8 mouse cellular contexts compared by ENCODE assay signal in the genomic region with DNA sequence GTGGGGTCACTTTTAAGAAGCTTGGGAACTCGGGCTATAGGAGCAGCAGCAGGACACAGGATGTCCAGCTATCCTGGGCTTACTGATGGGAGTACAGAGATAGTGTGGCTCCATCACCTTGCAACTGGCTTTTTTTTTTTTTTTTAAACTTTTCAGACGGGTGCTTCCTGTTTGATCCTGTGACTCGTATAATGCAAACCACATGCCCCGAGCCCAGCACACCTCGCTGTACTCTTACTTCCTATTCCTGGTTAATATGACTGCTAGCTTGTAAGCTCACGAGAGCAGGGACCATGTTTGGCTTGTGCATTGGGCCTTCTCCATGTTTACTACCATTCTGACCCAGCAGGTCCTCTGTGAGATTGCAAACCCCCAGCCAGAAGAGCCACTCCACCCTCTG. TPM values are rescaled to one million over a fixed set of nuclear protein-coding genes. Genes with fewer than 3 reads are reported as not detected.
DNase-seq lines count a peak whose midpoint lies in the region; ATAC-seq and TF ChIP-seq lines count a peak whose summit lies in the region.

No protein-coding gene starts in this region.

- no peak overlapping the region for H3K9ac ChIP-seq in hindbrain, embryonic 14.5 days
- no peak overlapping the region for H3K9ac ChIP-seq in hindbrain, embryonic 12.5 days
- H3K9ac ChIP-seq in limb, embryonic 14.5 days (ENCODE audit: low read depth, low read length, severe bottlenecking) = no peak overlapping the region

- H3K27me3 ChIP-seq in hindbrain, embryonic 14.5 days (ENCODE audit: control insufficient read depth, insufficient read depth, low read length) = no peaks in the 10 kb centered on the region
- no peaks in the 10 kb centered on the region for H3K27me3 ChIP-seq in hindbrain, embryonic 12.5 days
- no peaks in the 10 kb centered on the region for H3K27me3 ChIP-seq in limb, embryonic 14.5 days (ENCODE audit: control insufficient read depth, insufficient read depth, low read length)

- no peaks in the 10 kb centered on the region for H3K4me1 ChIP-seq in hindbrain, embryonic 14.5 days (replicated peaks; ENCODE audit: control insufficient read depth, insufficient read depth, low read length)
- H3K4me1 ChIP-seq in hindbrain, embryonic 12.5 days = 0 out of 2 replicates have a peak, but pooled peaks cover 6% of the 10 kb centered on the region
- peaks cover 26% of the 10 kb centered on the region for H3K4me1 ChIP-seq in limb, embryonic 14.5 days (ENCODE audit: control insufficient read depth, insufficient read depth, low read length)

- H3K36me3 ChIP-seq in hindbrain, embryonic 14.5 days (replicated peaks; ENCODE audit: control insufficient read depth, insufficient read depth) = peaks cover 58% of the 10 kb centered on the region
- peaks cover 49% of the 10 kb centered on the region for H3K36me3 ChIP-seq in hindbrain, embryonic 12.5 days
- peaks cover 33% of the 10 kb centered on the region for H3K36me3 ChIP-seq in limb, embryonic 14.5 days (ENCODE audit: control insufficient read depth, insufficient read depth, low read length)

- 80% methylated on average over 6 of the region's 6 CpGs for WGBS in hindbrain, embryonic 14.5 days
- WGBS in hindbrain, embryonic 12.5 days = 67% methylated on average over 6 of the region's 6 CpGs
- 29% methylated on average over 6 of the region's 6 CpGs for WGBS in limb, embryonic 14.5 days

- H3K4me3 ChIP-seq in hindbrain, embryonic 14.5 days (replicated peaks; ENCODE audit: low read length) = no peak overlapping the region
- H3K4me3 ChIP-seq in hindbrain, embryonic 12.5 days = no peak overlapping the region
- H3K4me3 ChIP-seq in limb, embryonic 14.5 days (replicated peaks; ENCODE audit: low read length) = no peak overlapping the region

- no peaks in the 10 kb centered on the region for H3K9me3 ChIP-seq in hindbrain, embryonic 14.5 days (ENCODE audit: control insufficient read depth, low read length)
- no peaks in the 10 kb centered on the region for H3K9me3 ChIP-seq in hindbrain, embryonic 12.5 days (replicated peaks)
- no peaks in the 10 kb centered on the region for H3K9me3 ChIP-seq in limb, embryonic 14.5 days (ENCODE audit: control insufficient read depth, low read length)

- no peak for ATAC-seq in hindbrain, embryonic 14.5 days (ENCODE audit: low FRiP score)
- ATAC-seq in hindbrain, embryonic 12.5 days (ENCODE audit: low FRiP score) = no peak
- peak; percentile 83 for ATAC-seq in common myeloid progenitor, adult 5-6 weeks (replicated peaks; ENCODE audit: low read depth, poor library complexity, severe bottlenecking)
- ATAC-seq in limb, embryonic 14.5 days (ENCODE audit: low FRiP score, low read depth) = peak; percentile 11; the same call in 1 of the 2 replicates

- TF ChIP-seq POLR2A in limb, embryonic 14.5 days (IDR thresholded peaks at IDR 0.05; ENCODE audit: borderline replicate concordance, extremely low read depth, insufficient read depth, insufficient read length) = no peak

- 0 out of 2 replicates have a peak overlapping the region, but pooled peaks have one; percentile 32 for H3K27ac ChIP-seq in hindbrain, embryonic 14.5 days
- H3K27ac ChIP-seq in hindbrain, embryonic 12.5 days = no peak overlapping the region
- H3K27ac ChIP-seq in limb, embryonic 14.5 days (replicated peaks; ENCODE audit: low read depth, low read length) = peak overlapping the region; percentile 73; the same call in 1 of the 2 replicates

- DNase-seq in hindbrain, embryonic 14.5 days (ENCODE audit: low spot score) = no peak
- DNase-seq in A20 (ENCODE audit: low read depth, low spot score) = peak; percentile 74
- no peak for DNase-seq in limb, embryonic 14.5 days (ENCODE audit: low spot score)
- DNase-seq in testis, postnatal 10 days (ENCODE audit: low spot score) = no peak
- no peak for DNase-seq in gastrocnemius, postnatal 25 days
- no peak for DNase-seq in gastrocnemius, postnatal 4 days (ENCODE audit: low spot score in 2 of 2)

- no peak overlapping the region for H3K4me2 ChIP-seq in hindbrain, embryonic 14.5 days (replicated peaks)
- H3K4me2 ChIP-seq in hindbrain, embryonic 12.5 days (replicated peaks) = no peak overlapping the region
- H3K4me2 ChIP-seq in limb, embryonic 14.5 days (replicated peaks; ENCODE audit: low read depth, low read length, severe bottlenecking) = no peak overlapping the region

RNA-seq across cellular contexts. Expression of a gene that starts 6.1 kb away (rescaled TPM):
- polyA plus RNA-seq in hindbrain, embryonic 14.5 days (2014; fragmentation: Nextera tagmentation; extraction: Ambion mirVana) = 0.25 and 0.32 TPM in 2 replicates
- polyA plus RNA-seq in hindbrain, embryonic 12.5 days (2016; fragmentation: Nextera tagmentation; extraction: Ambion mirVana) = 0.30 and 0.35 TPM in 2 replicates
- 0.05 TPM in 1 of 2 replicates, not detected in the other for total RNA-seq in common myeloid progenitor, adult 5-6 weeks (2017)
- polyA plus RNA-seq in limb, embryonic 14.5 days (2012; rRNA removed) = 0.12 and 0.15 TPM in 2 replicates
- polyA plus RNA-seq in limb, embryonic 14.5 days (2014; fragmentation: Nextera tagmentation; extraction: Ambion mirVana) = 0.35 and 0.37 TPM in 2 replicates
- under 1 TPM; 0.11 to 0.15 TPM for total RNA-seq in gastrocnemius, postnatal 25 days (2021)
- under 1 TPM; 0.07 to 0.16 TPM for total RNA-seq in gastrocnemius, postnatal 4 days (2021)

RNA-seq across cellular contexts. Expression of a gene that starts 36.7 kb away (rescaled TPM):
- polyA plus RNA-seq in hindbrain, embryonic 14.5 days (2014; fragmentation: Nextera tagmentation; extraction: Ambion mirVana) = 8.5 and 9.3 TPM in 2 replicates
- 13.4 and 13.5 TPM in 2 replicates for polyA plus RNA-seq in hindbrain, embryonic 12.5 days (2016; fragmentation: Nextera tagmentation; extraction: Ambion mirVana)
- 12.4 and 15.4 TPM in 2 replicates for total RNA-seq in common myeloid progenitor, adult 5-6 weeks (2017)
- 6.3 and 7.1 TPM in 2 replicates for polyA plus RNA-seq in limb, embryonic 14.5 days (2012; rRNA removed)
- 10.1 and 11.7 TPM in 2 replicates for polyA plus RNA-seq in limb, embryonic 14.5 days (2014; fragmentation: Nextera tagmentation; extraction: Ambion mirVana)
- total RNA-seq in gastrocnemius, postnatal 25 days (2021) = 1 to 10 TPM; 2.8 to 3.1 TPM
- 1 to 10 TPM; 8.6 to 10.0 TPM for total RNA-seq in gastrocnemius, postnatal 4 days (2021)

RNA-seq across cellular contexts. Expression of a gene that starts 53.8 kb away (rescaled TPM):
- polyA plus RNA-seq in hindbrain, embryonic 14.5 days (2014; fragmentation: Nextera tagmentation; extraction: Ambion mirVana) = 2.4 and 3.2 TPM in 2 replicates
- 10.6 and 12.4 TPM in 2 replicates for polyA plus RNA-seq in hindbrain, embryonic 12.5 days (2016; fragmentation: Nextera tagmentation; extraction: Ambion mirVana)
- total RNA-seq in common myeloid progenitor, adult 5-6 weeks (2017) = 18.6 and 22.8 TPM in 2 replicates
- polyA plus RNA-seq in limb, embryonic 14.5 days (2012; rRNA removed) = 5.5 and 6.1 TPM in 2 replicates
- polyA plus RNA-seq in limb, embryonic 14.5 days (2014; fragmentation: Nextera tagmentation; extraction: Ambion mirVana) = 11.2 and 12.6 TPM in 2 replicates
- total RNA-seq in gastrocnemius, postnatal 25 days (2021) = under 1 TPM; 0.10 to 0.38 TPM
- total RNA-seq in gastrocnemius, postnatal 4 days (2021) = 1 to 10 TPM; 2.9 to 3.0 TPM

Comparison
In these comparisons a context has a peak if more than half of its experiments do, and no peak if none do; other contexts are left out.
1. ATAC-seq: peak in common myeloid progenitor, adult 5-6 weeks (single experiment) and limb, embryonic 14.5 days (single experiment); none in hindbrain, embryonic 14.5 days (single experiment) and hindbrain, embryonic 12.5 days (single experiment).